Mouse (Mus musculus): ENCODE measurements at regions not wholly inside any gene's neighbourhood (a gene's known extent, or its start where the extent isn't known, plus 50 kb on each side); places are given as distances from the start of the nearest gene placed in this dataset.

- no peak for TF ChIP-seq CTCF (IDR thresholded peaks at IDR 0.05; ENCODE audit: low read depth, low read length)
- no peak for TF ChIP-seq GATA1 (IDR thresholded peaks at IDR 0.05; ENCODE audit: borderline replicate concordance, low read length)
- TF ChIP-seq GATA2 (IDR thresholded peaks at IDR 0.05; ENCODE audit: borderline replicate concordance, low read depth, low read length) = no peak
- no peak for TF ChIP-seq TAL1 (conservative IDR thresholded peaks at IDR 0.05; ENCODE audit: low read depth, low read length)
These were observed 173.8 kb upstream of the Ubr2 start for GRCm38 (mm10) chr17:47184148-47184547.
